Mouse (Mus musculus): Measurements from ENCODE around the gene Gria1.

DNA sequence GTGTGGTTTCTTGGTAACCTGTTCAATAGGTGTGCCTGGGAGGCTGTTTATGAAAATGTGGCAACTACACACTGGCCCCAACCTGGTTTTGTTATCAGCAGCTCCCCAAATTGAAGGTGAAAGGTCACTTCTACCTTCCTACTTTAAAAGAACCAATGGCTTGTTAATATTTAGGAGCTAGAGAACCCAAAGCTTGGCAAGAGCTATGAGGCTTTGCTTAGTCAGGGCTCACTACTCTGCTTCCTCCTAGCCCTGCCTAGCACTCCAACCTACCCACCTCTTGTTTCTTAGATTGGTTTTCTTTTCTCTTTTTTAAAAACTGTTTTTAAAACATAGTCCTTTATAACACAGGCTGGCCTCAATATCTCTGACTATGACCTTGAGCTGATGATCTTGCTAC is 79.5 kb downstream of the Gria1 start:
- no peak for TF ChIP-seq ZC3H11A (IDR thresholded peaks at IDR 0.05; ENCODE audit: borderline replicate concordance, low read depth, low read length)
- TF ChIP-seq MAFK (IDR thresholded peaks at IDR 0.05; ENCODE audit: insufficient read depth, low read depth, low read length): no peak
- TF ChIP-seq CHD2 (IDR thresholded peaks at IDR 0.05; ENCODE audit: low read depth, low read length): no peak

Data from ES-E14 (cell line).